Mouse (Mus musculus): ENCODE measurements around the gene Ctxn1.

Ctxn1 gene

DNA sequence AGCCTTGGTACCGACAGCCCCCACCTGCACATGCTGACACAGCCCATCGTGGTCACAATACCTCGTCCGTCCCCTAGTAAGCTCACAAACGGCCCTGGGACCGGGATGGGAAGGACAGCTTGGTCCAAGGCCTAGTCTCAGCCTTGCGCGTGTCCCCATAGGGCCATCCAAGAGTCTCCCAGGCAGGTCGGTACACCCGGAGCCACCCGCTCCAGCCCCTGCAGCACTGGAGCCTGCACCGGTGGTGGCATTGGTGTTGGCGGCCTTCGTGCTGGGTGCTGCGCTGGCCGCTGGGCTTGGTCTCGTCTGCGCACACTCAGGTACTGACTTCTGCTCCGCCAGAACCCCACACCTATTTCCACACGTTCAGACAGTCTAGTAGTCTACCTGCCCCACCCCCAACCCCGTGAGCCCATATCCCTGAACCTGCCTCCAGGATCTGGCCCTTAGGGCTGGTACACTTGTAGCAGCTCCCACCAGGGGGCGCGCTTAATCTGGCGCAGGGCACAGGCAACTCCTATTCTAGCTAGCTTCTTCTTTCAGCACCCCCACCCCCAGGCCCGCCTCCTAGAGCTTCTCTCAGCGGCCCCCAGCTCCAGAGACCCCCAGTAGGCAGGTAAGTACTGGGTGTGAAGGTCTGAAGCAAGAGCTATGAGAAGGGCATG is 8.6 kb downstream of the Ctxn1 start:
- in situ Hi-C loops (cut with MboI; ENCODE audit: low sequenced_read_pairs) = no loop called here

DNA sequence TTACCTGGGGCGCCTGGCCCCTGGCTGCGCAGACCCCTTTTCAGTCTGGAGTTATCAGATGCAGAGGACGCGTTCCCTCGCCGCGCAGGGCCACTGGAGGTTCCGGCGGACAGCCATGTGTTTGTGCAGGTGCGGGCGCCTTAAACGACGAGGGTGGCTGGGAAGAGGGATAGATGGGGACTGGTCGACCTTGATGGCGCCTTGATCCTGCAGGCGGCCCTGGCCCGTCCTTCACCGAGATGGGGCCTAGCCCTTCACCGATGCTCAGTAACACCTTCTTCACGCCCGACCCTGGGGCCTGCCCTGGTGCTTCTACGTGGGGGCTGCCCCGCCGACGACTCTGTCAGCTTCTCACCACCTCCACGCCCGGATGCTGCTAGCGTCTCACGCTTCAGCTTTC is 9.9 kb downstream of the Ctxn1 start:
- in situ Hi-C loops (cut with MboI; ENCODE audit: low sequenced_read_pairs) = no loop called here

DNA sequence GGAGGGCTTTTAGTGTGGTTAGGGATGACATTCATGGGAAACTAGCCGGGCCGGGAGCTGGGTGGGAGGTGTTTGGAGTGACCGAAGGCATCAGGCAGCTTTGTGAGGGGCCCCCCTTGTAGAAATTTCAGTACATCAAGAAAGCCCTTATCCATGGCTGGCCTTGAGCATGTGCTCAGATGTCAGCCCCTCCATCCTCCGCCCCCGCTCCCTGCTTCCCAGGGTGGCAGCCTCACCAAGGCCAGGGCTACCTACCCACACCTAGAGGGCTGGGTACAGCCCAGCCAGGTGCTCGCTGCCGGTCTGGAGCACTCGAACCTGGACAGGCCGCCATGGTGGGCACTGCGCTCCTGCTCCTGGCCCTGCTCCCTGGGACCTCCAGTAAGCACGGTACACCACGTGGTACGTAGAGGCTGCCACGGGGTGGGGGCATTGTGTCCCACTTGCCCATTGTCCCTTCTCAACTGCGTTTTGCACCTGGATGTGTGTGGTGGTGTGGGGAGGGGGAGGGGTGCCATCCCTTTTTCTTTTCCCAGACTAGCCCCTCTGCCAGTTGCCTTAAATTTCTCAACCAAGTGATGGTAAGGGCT is 11.0 kb downstream of the Ctxn1 start, which contains the start of gene Tgfbr3l:
Gene Tgfbr3l, plus strand, starts transcription at position 264 of the 590 bp plus-strand sequence.
- in situ Hi-C loops (cut with MboI; ENCODE audit: low sequenced_read_pairs) = no loop called here

DNA sequence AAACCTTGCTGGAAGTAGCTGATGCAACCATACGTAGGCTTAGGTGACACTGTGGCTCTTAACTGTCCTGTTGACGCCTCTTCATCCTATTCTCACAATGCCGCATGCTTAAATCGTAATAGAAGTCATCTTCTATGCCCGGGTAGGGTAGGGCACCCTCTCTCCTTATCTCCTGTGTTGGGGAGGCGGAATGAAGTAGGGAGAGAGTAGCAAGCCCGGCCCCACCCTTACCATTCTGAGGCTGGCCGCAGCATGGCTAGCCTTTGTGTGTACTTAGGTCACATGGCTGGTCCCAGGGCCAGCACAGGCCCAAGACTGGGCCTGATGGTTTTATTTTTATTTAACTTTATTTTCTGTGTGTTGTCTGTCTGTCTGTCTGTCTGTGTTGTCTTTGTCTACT is 11.8 kb downstream of the Ctxn1 start:
- in situ Hi-C loops (cut with MboI; ENCODE audit: low sequenced_read_pairs) = no loop called here

DNA sequence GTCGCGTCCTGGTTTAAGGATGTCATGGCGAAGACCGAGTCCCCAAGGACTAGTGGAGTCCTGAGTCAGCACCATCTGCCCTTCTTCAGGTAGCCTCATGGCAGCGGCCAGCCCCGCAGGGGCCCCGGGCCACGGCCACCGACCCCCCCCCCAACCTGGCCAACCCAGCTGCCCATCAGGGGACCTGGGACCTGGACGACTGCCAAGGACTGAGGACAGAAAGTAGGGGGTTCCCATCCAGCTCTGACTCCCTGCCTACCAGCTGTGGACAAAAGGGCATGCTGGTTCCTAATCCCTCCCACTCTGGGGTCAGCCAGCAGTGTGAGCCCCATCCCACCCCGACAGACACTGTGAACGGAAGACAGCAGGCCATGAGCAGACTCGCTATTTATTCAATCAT is 13.3 kb downstream of the Ctxn1 start:
- in situ Hi-C loops (cut with MboI; ENCODE audit: low sequenced_read_pairs) = no loop called here

DNA sequence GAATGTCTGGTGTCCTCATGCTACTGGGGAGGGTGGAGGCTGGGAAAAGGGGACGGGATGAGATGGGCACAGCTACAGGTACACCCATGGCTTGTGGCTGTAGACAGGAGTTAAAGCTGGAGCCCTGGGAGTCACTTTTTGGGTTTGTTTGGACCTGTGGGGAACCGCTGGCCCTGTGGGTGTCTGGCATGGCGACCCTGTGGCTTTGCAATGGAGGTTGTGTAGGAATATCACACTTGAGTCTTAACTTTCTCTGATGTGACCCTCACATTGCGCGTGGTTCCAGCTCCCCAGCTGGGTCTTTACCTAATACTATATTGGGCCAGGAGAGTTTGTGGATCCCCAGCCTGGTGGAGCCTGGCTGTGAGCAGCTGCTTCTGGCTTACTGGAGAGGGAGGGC is 14.0 kb downstream of the Ctxn1 start:
- in situ Hi-C loops (cut with MboI; ENCODE audit: low sequenced_read_pairs) = no loop called here

DNA sequence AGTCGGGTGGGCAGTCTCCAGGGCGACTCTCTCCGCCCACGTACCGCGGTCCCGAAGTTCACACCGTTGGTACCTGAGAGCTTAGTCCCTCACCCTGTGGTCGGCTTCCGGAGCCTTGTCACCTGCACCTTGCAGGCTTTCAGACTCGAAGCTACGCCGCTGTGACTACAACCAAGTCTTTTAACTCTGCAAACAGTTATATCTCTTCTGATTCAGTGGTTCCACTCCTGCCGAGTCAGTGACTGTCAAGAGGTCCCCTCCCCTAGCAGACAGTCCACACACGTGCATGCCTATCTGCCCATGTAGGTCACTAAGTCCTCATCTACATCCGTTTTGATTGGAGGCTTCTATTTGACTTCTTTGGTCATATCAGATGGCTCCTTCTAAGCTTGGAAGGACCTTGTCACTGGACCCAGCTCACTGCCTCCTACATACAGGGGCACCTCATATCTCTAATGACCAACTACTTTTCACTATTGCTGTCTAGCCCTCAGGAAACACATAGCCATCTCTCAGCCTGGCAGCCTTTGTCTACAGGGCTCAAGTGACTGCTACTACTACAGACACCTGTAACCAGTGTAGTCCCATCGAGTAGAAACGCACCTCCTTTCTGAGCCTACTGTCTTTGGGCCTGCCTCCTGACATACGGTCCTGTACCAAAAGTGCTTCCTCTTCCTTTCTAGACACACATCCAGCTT is 19.7 kb downstream of the Ctxn1 start:
- in situ Hi-C loops (cut with MboI; ENCODE audit: low sequenced_read_pairs) = no loop called here

DNA sequence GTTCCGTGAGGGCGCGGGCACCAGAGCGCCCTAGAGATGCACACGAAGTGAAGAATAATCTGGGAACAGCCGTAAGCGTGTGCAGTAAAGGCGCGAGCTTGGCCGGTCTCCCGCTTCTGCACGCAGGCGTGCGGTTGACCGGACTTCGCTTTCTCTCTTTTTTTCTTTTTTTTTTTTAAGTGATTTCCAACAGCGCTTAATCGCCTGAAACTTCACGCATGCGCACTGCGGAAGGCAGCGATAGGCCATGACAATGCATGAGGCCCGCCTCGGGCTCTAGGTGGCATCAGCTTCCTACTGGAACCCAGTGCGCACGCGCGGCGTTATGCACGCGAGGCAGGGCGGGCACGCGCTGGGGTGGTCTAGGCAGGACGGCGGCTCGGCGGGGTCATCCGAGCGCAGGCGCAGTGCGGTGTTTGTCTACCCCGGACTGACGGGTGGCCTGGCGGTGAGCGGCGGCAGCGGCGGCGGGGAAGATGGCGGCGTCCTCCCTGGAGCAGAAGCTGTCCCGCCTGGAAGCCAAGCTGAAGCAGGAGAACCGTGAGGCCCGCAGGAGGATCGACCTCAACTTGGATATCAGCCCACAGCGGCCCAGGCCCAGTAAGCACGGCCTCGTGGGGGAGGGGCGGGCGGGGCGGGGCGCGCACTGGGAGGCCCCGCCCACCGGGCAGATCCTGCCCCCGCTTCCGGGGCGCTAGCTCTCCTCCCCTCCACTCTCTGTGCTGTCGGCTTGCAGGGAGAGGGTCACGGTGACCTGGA is 20.5 kb downstream of the Ctxn1 start, which contains the start of the genes Map2k7 and Gm49320:
Gene Map2k7, plus strand, starts transcription at position 307 of the 759 bp plus-strand sequence.
Gene Gm49320, plus strand, starts transcription at position 432 of the 759 bp plus-strand sequence.
- in situ Hi-C loops (cut with MboI; ENCODE audit: low sequenced_read_pairs) = no loop called here

DNA sequence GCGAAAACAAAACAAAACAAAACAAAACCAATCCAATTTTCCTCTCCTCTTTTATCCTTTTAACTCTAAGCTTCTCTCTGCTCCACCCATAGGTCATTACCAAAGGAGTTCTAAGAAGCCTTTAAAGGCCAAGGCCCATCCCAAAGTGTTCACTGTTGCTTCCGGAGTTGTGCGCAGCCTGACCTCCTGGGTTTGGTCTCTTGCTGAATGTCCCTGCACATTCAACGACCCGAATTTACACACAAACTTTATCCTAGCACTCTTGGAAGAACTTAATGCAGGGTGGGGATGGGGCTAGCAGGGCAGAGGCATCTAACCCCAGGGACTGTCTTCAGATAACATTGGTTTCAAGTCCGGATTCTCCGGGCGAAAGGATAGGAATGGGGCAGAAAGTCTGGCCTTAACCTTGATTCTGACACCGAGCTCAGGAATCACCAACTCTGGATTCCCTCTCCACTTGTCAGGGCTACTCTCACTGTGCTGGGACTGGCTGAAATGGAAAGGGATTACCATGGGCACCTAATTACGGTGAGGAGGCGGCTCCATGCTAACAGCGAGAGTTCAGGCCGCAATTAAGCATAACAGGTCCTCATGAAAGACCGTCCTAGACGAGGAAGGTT is 21.1 kb downstream of the Ctxn1 start:
- in situ Hi-C loops (cut with MboI; ENCODE audit: low sequenced_read_pairs) = no loop called here

DNA sequence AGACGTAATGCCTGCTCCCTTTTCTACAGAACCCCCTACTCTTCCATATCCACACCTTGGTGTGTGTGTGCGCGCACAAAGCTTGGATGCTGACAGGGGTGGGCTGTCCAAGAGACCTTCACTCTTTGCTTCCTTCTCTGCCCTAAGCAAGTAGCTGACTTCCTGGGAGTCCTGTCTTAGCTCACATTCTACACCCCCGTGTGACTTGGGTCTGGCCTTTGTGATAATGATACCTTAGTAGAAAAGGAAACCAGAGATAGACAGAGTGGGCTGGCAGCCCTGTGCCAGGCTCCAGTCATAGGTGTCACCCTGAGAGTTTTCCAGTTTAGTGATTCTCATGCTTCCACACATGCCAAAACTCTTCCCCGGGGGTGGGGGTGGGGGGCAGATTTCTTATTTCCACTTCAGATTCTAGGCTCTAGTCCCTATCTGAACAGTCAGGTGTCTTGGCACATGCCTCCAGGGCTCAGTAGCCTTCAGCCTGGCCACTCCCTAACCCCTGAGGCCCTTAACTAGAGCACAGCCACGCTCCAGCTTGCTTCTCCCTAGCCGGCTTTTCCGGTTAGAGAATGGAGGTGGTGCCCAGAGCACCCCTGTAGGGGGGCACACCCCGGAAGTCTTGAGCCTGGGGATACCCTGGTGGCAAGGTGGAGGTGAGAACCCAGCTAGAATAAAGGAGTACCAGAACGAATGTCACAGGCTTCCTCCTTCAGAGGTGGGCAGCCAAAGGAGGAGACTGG is 28.3 kb downstream of the Ctxn1 start:
- in situ Hi-C loops (cut with MboI; ENCODE audit: low sequenced_read_pairs) = no loop called here

DNA sequence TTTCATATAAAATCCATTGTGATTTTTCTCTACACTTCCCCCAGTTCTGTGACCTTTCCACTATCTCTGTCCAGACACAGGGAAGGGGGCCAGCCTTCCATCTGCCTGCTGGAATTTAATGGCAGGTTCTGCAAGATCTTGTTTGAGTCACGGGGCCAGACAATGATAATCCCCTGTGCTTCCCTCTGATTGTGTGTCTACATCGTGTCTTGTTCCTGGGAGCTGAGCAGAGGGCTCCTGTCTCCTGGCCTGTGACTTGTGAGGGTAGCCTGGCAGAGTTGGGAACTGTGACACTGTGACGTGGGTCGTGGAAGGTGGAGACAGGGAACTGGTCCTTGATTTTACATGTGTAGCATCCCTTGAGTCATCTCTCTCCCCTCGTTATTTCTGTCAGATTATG is 29.3 kb downstream of the Ctxn1 start:
- in situ Hi-C loops (cut with MboI; ENCODE audit: low sequenced_read_pairs) = no loop called here

DNA sequence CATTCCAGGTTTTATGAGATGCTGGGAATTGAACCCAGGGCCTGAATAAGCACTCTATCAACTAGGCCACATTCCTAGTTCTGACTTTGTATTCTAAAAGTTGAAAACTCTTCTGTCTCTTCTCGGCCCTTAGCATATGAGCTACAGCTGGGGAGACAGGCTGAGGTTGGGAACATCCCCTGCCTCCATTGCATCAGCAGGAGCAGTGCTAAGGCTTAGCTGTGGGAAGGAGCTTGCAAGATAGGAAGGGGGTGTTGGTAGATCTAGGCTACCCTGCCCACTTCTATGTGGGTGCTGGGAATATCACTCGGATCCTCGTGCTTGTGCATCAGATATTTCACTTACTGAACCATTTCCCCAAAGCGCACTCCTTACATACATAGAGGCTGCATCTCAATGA is 31.2 kb downstream of the Ctxn1 start:
- in situ Hi-C loops (cut with MboI; ENCODE audit: low sequenced_read_pairs) = no loop called here

DNA sequence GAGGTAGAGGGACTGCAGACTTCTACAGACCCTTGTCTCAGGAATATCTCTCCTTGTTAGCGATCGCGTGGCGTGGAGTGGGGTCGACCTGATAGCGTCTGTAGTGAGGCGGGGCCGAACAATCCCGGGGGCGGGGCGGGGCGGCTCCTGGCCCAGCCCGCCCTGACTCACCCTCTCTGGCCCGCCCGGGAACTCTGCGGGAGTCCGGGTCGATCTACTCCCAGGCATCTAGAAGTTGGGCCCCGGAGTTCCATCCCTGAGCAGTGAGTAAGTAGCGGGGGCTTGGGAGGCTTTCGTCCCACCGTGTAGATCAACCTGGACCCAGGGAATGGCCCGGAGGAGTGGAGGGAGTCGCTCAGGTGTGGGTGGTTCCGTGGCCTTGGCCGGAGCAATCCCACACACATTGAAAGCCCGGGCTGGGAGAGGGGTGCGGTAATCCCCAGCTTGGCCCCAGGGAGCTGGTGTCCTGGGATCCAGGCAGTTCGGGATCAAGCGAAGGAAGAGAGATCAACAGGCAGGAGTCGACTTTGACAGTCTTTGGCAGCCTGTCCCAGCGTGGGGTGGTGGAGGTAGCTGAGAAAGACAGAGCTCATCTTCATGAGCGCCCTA is 32.2 kb downstream of the Ctxn1 start, which contains the start of gene Lrrc8e:
Gene Lrrc8e, plus strand, starts transcription at position 89 of the 609 bp plus-strand sequence.
- in situ Hi-C loops (cut with MboI; ENCODE audit: low sequenced_read_pairs) = no loop called here

DNA sequence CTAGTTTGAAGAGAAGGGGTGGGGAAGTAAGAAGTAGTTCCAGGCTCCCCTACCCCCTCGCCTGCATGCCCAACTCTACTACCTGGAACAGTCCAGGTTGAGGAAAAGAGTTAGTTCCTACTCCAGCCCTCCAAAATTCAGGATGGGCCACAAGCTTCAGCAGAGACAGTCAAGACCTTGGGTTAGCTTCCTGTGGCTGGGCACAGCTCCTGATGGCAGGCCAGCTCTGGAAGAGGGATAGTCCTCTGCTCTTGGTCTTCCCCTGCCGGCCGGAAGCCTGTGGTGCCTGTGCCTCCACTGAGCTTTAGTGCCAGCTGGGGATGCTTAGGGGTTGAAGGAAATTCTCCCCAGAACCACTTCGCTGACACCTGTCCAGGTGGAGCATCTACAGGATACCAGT is 32.8 kb downstream of the Ctxn1 start:
- in situ Hi-C loops (cut with MboI; ENCODE audit: low sequenced_read_pairs) = no loop called here

DNA sequence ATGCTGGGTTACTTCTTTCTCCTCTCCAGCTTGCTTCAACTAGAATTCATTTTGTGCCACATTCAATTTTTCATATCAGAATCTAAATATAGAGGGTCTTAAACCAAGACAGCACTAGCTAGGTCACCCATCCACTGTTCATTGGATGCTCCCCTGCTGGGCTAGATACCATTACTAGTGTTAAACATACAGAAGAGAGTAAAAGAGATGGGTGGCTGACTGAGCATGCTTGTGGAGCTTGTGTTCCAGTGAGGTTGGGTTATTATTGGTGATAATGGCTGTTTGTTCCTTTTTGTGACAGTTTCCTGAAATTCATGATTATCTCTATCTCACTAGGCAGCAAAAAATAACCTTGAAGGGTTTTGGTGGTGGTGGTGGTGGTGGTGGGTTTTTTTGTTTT is 37.0 kb downstream of the Ctxn1 start:
- in situ Hi-C loops (cut with MboI; ENCODE audit: low sequenced_read_pairs) = no loop called here

DNA sequence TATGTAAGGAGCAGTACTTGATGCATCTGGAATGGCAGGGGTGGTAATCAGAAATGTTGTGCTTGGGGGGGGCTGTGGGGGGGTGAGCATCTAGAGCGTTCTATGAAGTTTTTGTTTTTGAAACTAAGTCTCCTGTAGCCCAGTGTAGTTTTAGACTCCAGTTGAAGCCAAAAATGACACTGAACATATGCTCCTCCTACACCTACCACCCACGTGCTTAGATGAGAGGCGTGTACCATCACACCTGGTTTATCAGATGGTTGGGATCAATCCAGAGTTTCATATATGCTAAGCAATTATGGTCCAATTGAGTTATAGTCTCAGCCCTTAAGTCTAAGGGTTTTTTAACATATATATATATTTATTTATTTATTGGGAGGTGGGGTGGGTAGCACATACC is 39.5 kb downstream of the Ctxn1 start:
- in situ Hi-C loops (cut with MboI; ENCODE audit: low sequenced_read_pairs) = no loop called here

DNA sequence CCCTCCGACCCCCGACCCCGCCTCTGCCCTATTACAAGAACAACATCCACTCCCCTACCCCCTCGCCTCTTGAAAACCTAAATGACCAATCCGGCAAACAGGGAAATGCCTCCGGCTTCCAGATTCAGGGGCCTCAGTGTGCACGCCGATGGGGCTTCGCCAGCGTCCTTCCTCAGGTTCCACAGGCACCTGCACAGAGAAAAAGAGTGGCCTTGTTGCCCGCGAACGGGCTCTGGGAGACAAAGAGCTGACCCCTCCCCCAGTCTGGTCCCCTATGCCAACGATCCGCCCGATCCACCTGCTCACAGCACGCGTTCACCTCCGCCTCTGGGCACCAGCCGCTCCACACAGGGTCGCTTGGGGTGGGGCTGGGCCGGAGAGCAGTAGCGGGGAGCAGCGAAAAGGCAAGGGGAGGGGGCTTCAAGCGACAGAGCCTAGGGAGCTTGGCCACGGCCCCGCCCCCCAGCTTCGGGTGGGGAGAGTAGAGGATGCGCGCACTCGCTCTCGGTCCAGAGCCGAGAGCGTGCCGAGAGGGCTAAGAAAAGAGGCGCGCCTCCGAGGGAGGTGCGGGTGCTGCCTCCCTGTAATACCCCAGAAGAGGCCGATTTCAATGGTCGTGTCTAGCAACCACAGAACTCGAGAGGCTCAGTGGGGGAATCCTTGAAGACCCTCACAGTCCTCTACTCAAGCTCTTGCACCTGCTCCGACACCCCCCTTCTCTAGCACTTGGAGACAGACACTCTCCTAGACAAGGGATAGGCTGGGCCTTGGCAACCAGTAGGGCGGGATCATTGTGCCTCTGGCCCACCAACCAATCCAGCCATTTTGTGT is 42.1 kb downstream of the Ctxn1 start, which contains the start of gene Prr36:
Gene Prr36, minus strand, starts transcription at position 669 of the 831 bp plus-strand sequence.
- in situ Hi-C loops (cut with MboI; ENCODE audit: low sequenced_read_pairs) = no loop called here

DNA sequence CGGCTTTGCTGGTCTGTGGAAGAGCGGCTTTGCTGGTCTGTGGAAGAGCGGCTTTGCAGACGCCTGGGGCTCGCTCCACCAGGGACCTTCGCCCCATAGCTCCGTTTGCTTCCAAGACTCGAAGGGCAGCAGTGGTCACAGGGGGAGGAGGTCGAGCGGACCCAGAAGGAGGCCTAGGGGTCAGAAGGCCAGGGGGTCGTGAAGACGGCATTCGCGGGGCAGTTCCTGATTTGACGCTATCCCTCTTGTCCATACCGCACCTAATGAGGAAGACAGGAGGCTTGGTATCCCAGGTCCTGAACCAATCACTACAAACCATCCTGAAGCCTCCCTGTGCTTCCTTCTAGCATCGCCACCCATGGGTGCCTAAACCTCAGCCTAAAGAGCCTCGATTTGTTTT is 42.8 kb downstream of the Ctxn1 start:
- in situ Hi-C loops (cut with MboI; ENCODE audit: low sequenced_read_pairs) = no loop called here
